Comparison of ENCODE assay signal across 26 mouse cellular contexts in genomic region chr12:41842694-41843329, GRCm38 (mm10).
DNase-seq lines count a peak whose midpoint lies in the region; ATAC-seq and TF ChIP-seq lines count a peak whose summit lies in the region.
"Had no signal": no experiment of that assay in that cellular context is flagged by ENCODE, and none has a peak within 500 bp of the region (broad histone marks: within the 10 kb centered on the region; RNA-seq: fewer than 3 reads in every experiment).

No protein-coding gene starts in this region.

- no peak overlapping the region for H3K27ac ChIP-seq in hindbrain, embryonic 11.5 days (ENCODE audit: low read depth, low read length)
- no peak overlapping the region for H3K27ac ChIP-seq in hindbrain, embryonic 10.5 days
- no peak overlapping the region for H3K27ac ChIP-seq in midbrain, postnatal 0 days (ENCODE audit: low read depth, low read length)
- H3K27ac ChIP-seq in stomach, postnatal 0 days (replicated peaks) = no peak overlapping the region
- H3K27ac ChIP-seq: embryonic facial prominence, embryonic 12.5 days; intestine, embryonic 15.5 days had no signal

- TF ChIP-seq CTCF in brain, embryonic 14.5 days (IDR thresholded peaks at IDR 0.05; ENCODE audit: borderline replicate concordance, extremely low read depth, insufficient read depth, insufficient read length) = no peak
- no peak for TF ChIP-seq CTCF in midbrain, postnatal 0 days (IDR thresholded peaks at IDR 0.05)
- TF ChIP-seq CTCF in stomach, postnatal 0 days (IDR thresholded peaks at IDR 0.05; ENCODE audit: low read depth) = no peak

- no peaks in the 10 kb centered on the region for H3K4me1 ChIP-seq in hindbrain, embryonic 11.5 days (replicated peaks; ENCODE audit: control insufficient read depth, insufficient read depth, low read length)
- H3K4me1 ChIP-seq in hindbrain, embryonic 10.5 days (replicated peaks) = no peaks in the 10 kb centered on the region
- no peaks in the 10 kb centered on the region for H3K4me1 ChIP-seq in midbrain, postnatal 0 days (ENCODE audit: insufficient read depth, low read length)
- H3K4me1 ChIP-seq in stomach, postnatal 0 days (replicated peaks; ENCODE audit: control insufficient read depth, insufficient read depth) = no peaks in the 10 kb centered on the region
- H3K4me1 ChIP-seq: embryonic facial prominence, embryonic 12.5 days; intestine, embryonic 15.5 days; megakaryocyte, embryonic 14.5 days had no signal

- no peaks in the 10 kb centered on the region for H3K9me3 ChIP-seq in hindbrain, embryonic 11.5 days (ENCODE audit: control insufficient read depth, low read length)
- H3K9me3 ChIP-seq in hindbrain, embryonic 10.5 days = no peaks in the 10 kb centered on the region
- H3K9me3 ChIP-seq in midbrain, postnatal 0 days (ENCODE audit: low read length) = no peaks in the 10 kb centered on the region
- no peaks in the 10 kb centered on the region for H3K9me3 ChIP-seq in stomach, postnatal 0 days (ENCODE audit: control insufficient read depth, low read length)
- H3K9me3 ChIP-seq: embryonic facial prominence, embryonic 12.5 days; heart, embryonic 12.5 days; intestine, embryonic 15.5 days; megakaryocyte, embryonic 14.5 days had no signal

- 0 out of 2 replicates have a peak, but pooled peaks have one; percentile 15 for ATAC-seq in cerebellum, adult (ENCODE audit: insufficient number of reproducible peaks, low FRiP score, low TSS enrichment)
- ATAC-seq in hindbrain, embryonic 11.5 days (ENCODE audit: low FRiP score) = peak; percentile 61
- ATAC-seq in midbrain, postnatal 0 days (ENCODE audit: low FRiP score) = no peak
- ATAC-seq in stomach, postnatal 0 days (ENCODE audit: low FRiP score, low TSS enrichment) = no peak
- ATAC-seq: intestine, embryonic 15.5 days; Patski had no signal

- DNase-seq in cerebellum, adult 11-12 months = no peak
- no peak for DNase-seq in hindbrain, embryonic 11.5 days (ENCODE audit: low spot score)
- DNase-seq in hindbrain, embryonic 10.5 days (ENCODE audit: low spot score) = no peak
- DNase-seq in brain, embryonic 14.5 days (ENCODE audit: low read depth) = peak; percentile 83
- DNase-seq in midbrain, postnatal 0 days (ENCODE audit: low spot score) = peak; percentile 62
- DNase-seq in adrenal gland, postnatal 4 days (ENCODE audit: low spot score in 2 of 2) = no peak
- no peak for DNase-seq in stomach, postnatal 0 days (ENCODE audit: low spot score)
- DNase-seq: adrenal gland, adult 8-10 months; cerebellum, adult 18-20 months; gastrocnemius, postnatal 10 days; heart, adult 11 months; kidney, adult 9 months; kidney, postnatal 25 days; layer of hippocampus, adult 9-11 months; lung, adult 18-20 months; right cerebral cortex, adult 18-20 months; thymus, postnatal 14 days had no signal

- no peak overlapping the region for H3K9ac ChIP-seq in hindbrain, embryonic 11.5 days (ENCODE audit: low read depth, low read length)
- no peak overlapping the region for H3K9ac ChIP-seq in midbrain, postnatal 0 days (replicated peaks; ENCODE audit: low read length, poor library complexity, severe bottlenecking)
- H3K9ac ChIP-seq in stomach, postnatal 0 days (ENCODE audit: low read length) = no peak overlapping the region
- H3K9ac ChIP-seq: embryonic facial prominence, embryonic 12.5 days; heart, embryonic 12.5 days; intestine, embryonic 15.5 days had no signal

- TF ChIP-seq EP300 in stomach, postnatal 0 days (optimal IDR thresholded peaks at IDR 0.05) = no peak

- H3K4me2 ChIP-seq in hindbrain, embryonic 11.5 days (replicated peaks; ENCODE audit: low read depth, low read length) = no peak overlapping the region
- H3K4me2 ChIP-seq in midbrain, postnatal 0 days (ENCODE audit: low read depth, low read length, poor library complexity, severe bottlenecking) = no peak overlapping the region
- H3K4me2 ChIP-seq in stomach, postnatal 0 days (replicated peaks; ENCODE audit: low read depth) = no peak overlapping the region
- H3K4me2 ChIP-seq: embryonic facial prominence, embryonic 12.5 days; heart, embryonic 12.5 days; intestine, embryonic 15.5 days; liver, embryonic 11.5 days had no signal

- no peaks in the 10 kb centered on the region for H3K36me3 ChIP-seq in hindbrain, embryonic 11.5 days (ENCODE audit: control insufficient read depth, insufficient read depth, low read length)
- no peaks in the 10 kb centered on the region for H3K36me3 ChIP-seq in hindbrain, embryonic 10.5 days
- no peaks in the 10 kb centered on the region for H3K36me3 ChIP-seq in midbrain, postnatal 0 days (ENCODE audit: insufficient read depth, low read length)
- no peaks in the 10 kb centered on the region for H3K36me3 ChIP-seq in stomach, postnatal 0 days (ENCODE audit: control insufficient read depth, insufficient read depth, low read length)
- H3K36me3 ChIP-seq: embryonic facial prominence, embryonic 12.5 days; heart, embryonic 12.5 days; intestine, embryonic 15.5 days had no signal

- no peaks in the 10 kb centered on the region for H3K27me3 ChIP-seq in hindbrain, embryonic 11.5 days (ENCODE audit: control insufficient read depth, insufficient read depth, low read length)
- H3K27me3 ChIP-seq in hindbrain, embryonic 10.5 days (ENCODE audit: insufficient read depth, poor library complexity, severe bottlenecking) = no peaks in the 10 kb centered on the region
- no peaks in the 10 kb centered on the region for H3K27me3 ChIP-seq in midbrain, postnatal 0 days (ENCODE audit: insufficient read depth, low read length)
- H3K27me3 ChIP-seq in stomach, postnatal 0 days (ENCODE audit: control insufficient read depth, insufficient read depth, low read length) = no peaks in the 10 kb centered on the region
- H3K27me3 ChIP-seq: embryonic facial prominence, embryonic 12.5 days; heart, embryonic 12.5 days; intestine, embryonic 15.5 days; megakaryocyte, embryonic 14.5 days; Patski had no signal

- H3K4me3 ChIP-seq in hindbrain, embryonic 11.5 days (ENCODE audit: low read depth, low read length) = no peak overlapping the region
- no peak overlapping the region for H3K4me3 ChIP-seq in hindbrain, embryonic 10.5 days
- H3K4me3 ChIP-seq in midbrain, postnatal 0 days (ENCODE audit: low read depth, low read length) = no peak overlapping the region
- H3K4me3 ChIP-seq in stomach, postnatal 0 days (ENCODE audit: low read depth, low read length) = no peak overlapping the region
- H3K4me3 ChIP-seq: embryonic facial prominence, embryonic 12.5 days; erythroblast, embryonic 14.5 days; heart, embryonic 12.5 days; intestine, embryonic 15.5 days; megakaryocyte, embryonic 14.5 days; myocyte had no signal

- no peak for TF ChIP-seq POLR2A in brain, embryonic 14.5 days (IDR thresholded peaks at IDR 0.05; ENCODE audit: borderline replicate concordance, extremely low read depth, insufficient read depth, insufficient read length, poor library complexity, severe bottlenecking)

- 71% methylated on average over 6 of the region's 6 CpGs for WGBS in hindbrain, embryonic 11.5 days
- WGBS in hindbrain, embryonic 10.5 days = 87% methylated on average over 6 of the region's 6 CpGs
- WGBS in midbrain, postnatal 0 days = 37% methylated on average over 6 of the region's 6 CpGs
- 34% methylated on average over 6 of the region's 6 CpGs for WGBS in stomach, postnatal 0 days

Comparison
In these comparisons a context has a peak if more than half of its experiments do, and no peak if none do; other contexts are left out.
1. ATAC-seq: peak in cerebellum, adult (single experiment) and hindbrain, embryonic 11.5 days (single experiment); none in midbrain, postnatal 0 days (single experiment) and stomach, postnatal 0 days (single experiment).
2. DNase-seq: peak in brain, embryonic 14.5 days (single experiment) and midbrain, postnatal 0 days (single experiment); none in cerebellum, adult 11-12 months (single experiment), hindbrain, embryonic 11.5 days (single experiment), hindbrain, embryonic 10.5 days (single experiment), adrenal gland, postnatal 4 days (0 of 2) and stomach, postnatal 0 days (single experiment).